In genomic region chr3:84402716-84403115, GRCm38 (mm10) we compare ENCODE assay signal across 21 mouse cellular contexts.
A peak's percentile ranks its signal among the peaks of the same experiment; 100 is the strongest.
DNase-seq lines count a peak whose midpoint lies in the region; ATAC-seq and TF ChIP-seq lines count a peak whose summit lies in the region.
"Had no signal": no experiment of that assay in that cellular context is flagged by ENCODE, and none has a peak within 500 bp of the region (broad histone marks: within the 10 kb centered on the region; RNA-seq: fewer than 3 reads in every experiment).

No protein-coding gene starts in this region.

- ATAC-seq in heart, embryonic 12.5 days (ENCODE audit: insufficient number of reproducible peaks, low FRiP score), result no peak
- peak; percentile 83 for ATAC-seq in midbrain, embryonic 11.5 days (ENCODE audit: low FRiP score)
- no peak for ATAC-seq in midbrain, embryonic 16.5 days
- ATAC-seq in midbrain, embryonic 13.5 days, result peak; percentile 71
- ATAC-seq: CD4-positive, CD25-positive, alpha-beta regulatory T cell, adult 4 months; forebrain, postnatal 0 days; intestine, postnatal 0 days had no signal

- no peaks in the 10 kb centered on the region for H3K79me2 ChIP-seq in heart, adult 2 months (replicated peaks; ENCODE audit: control insufficient read depth, insufficient read depth, low read length)

- TF ChIP-seq CTCF in heart, adult 2 months (IDR thresholded peaks at IDR 0.05), result no peak

- TF ChIP-seq POLR2A in heart, adult 2 months (IDR thresholded peaks at IDR 0.05; ENCODE audit: insufficient read depth, low read depth, low read length), result no peak

- H3K27me3 ChIP-seq in heart, embryonic 12.5 days (replicated peaks), result peaks cover 16% of the 10 kb centered on the region
- H3K27me3 ChIP-seq in heart, adult 2 months (ENCODE audit: control insufficient read depth, insufficient read depth, low read length), result no peaks in the 10 kb centered on the region
- no peaks in the 10 kb centered on the region for H3K27me3 ChIP-seq in midbrain, embryonic 11.5 days (ENCODE audit: control insufficient read depth, insufficient read depth, low read length)
- H3K27me3 ChIP-seq in midbrain, embryonic 16.5 days (ENCODE audit: control insufficient read depth, insufficient read depth, low read depth, low read length), result no peaks in the 10 kb centered on the region
- 0 out of 2 replicates have a peak, but pooled peaks cover 3% of the 10 kb centered on the region for H3K27me3 ChIP-seq in midbrain, embryonic 13.5 days
- peaks cover 14% of the 10 kb centered on the region for H3K27me3 ChIP-seq in embryonic facial prominence, embryonic 10.5 days (replicated peaks; ENCODE audit: low read depth, poor library complexity, severe bottlenecking)
- H3K27me3 ChIP-seq: embryonic facial prominence, embryonic 15.5 days; hindbrain, embryonic 12.5 days had no signal

- no peak overlapping the region for H3K4me3 ChIP-seq in heart, embryonic 12.5 days
- H3K4me3 ChIP-seq in heart, adult 2 months, result no peak overlapping the region
- H3K4me3 ChIP-seq in midbrain, embryonic 11.5 days (ENCODE audit: low read depth, low read length), result no peak overlapping the region
- no peak overlapping the region for H3K4me3 ChIP-seq in midbrain, embryonic 16.5 days (ENCODE audit: low read depth, low read length)
- H3K4me3 ChIP-seq in midbrain, embryonic 13.5 days (replicated peaks), result no peak overlapping the region
- no peak overlapping the region for H3K4me3 ChIP-seq in embryonic facial prominence, embryonic 10.5 days
- H3K4me3 ChIP-seq: embryonic facial prominence, embryonic 15.5 days; hindbrain, embryonic 12.5 days; limb, embryonic 12.5 days; megakaryocyte, embryonic 14.5 days had no signal

- no peak for TF ChIP-seq EP300 in heart, adult 2 months (IDR thresholded peaks at IDR 0.05; ENCODE audit: insufficient read depth, low read depth, low read length)

- no peaks in the 10 kb centered on the region for H3K9me3 ChIP-seq in heart, embryonic 12.5 days (replicated peaks)
- no peaks in the 10 kb centered on the region for H3K9me3 ChIP-seq in midbrain, embryonic 11.5 days (ENCODE audit: control insufficient read depth, low read length)
- H3K9me3 ChIP-seq in midbrain, embryonic 16.5 days (replicated peaks; ENCODE audit: control insufficient read depth, low read length, poor library complexity, severe bottlenecking), result no peaks in the 10 kb centered on the region
- H3K9me3 ChIP-seq in midbrain, embryonic 13.5 days, result no peaks in the 10 kb centered on the region
- no peaks in the 10 kb centered on the region for H3K9me3 ChIP-seq in embryonic facial prominence, embryonic 10.5 days
- H3K9me3 ChIP-seq: embryonic facial prominence, embryonic 15.5 days; hindbrain, embryonic 12.5 days; limb, embryonic 12.5 days had no signal

- 59% methylated on average over 2 of the region's 2 CpGs for WGBS in heart, embryonic 12.5 days
- WGBS in heart, adult 2 months, result 64% methylated on average over 2 of the region's 2 CpGs
- WGBS in midbrain, embryonic 11.5 days, result 16% methylated on average over 2 of the region's 2 CpGs
- WGBS in midbrain, embryonic 16.5 days, result 11% methylated on average over 2 of the region's 2 CpGs
- 1% methylated on average over 2 of the region's 2 CpGs for WGBS in midbrain, embryonic 13.5 days
- WGBS in embryonic facial prominence, embryonic 10.5 days, result 45% methylated on average over 2 of the region's 2 CpGs

- H3K4me2 ChIP-seq in heart, embryonic 12.5 days, result peak overlapping the region; percentile 11; the same call in 1 of the 2 replicates
- no peak overlapping the region for H3K4me2 ChIP-seq in midbrain, embryonic 11.5 days
- no peak overlapping the region for H3K4me2 ChIP-seq in midbrain, embryonic 16.5 days (ENCODE audit: low read length)
- no peak overlapping the region for H3K4me2 ChIP-seq in midbrain, embryonic 13.5 days (replicated peaks)
- H3K4me2 ChIP-seq: embryonic facial prominence, embryonic 15.5 days; hindbrain, embryonic 12.5 days; limb, embryonic 12.5 days had no signal

- H3K4me1 ChIP-seq in heart, embryonic 12.5 days (replicated peaks), result peaks cover 12% of the 10 kb centered on the region
- no peaks in the 10 kb centered on the region; the same call in none of the 2 replicates for H3K4me1 ChIP-seq in heart, adult 2 months (ENCODE audit: control insufficient read depth, insufficient read depth, low read length)
- H3K4me1 ChIP-seq in midbrain, embryonic 11.5 days (ENCODE audit: control insufficient read depth, insufficient read depth, low read length), result peaks cover 4% of the 10 kb centered on the region
- peaks cover 16% of the 10 kb centered on the region for H3K4me1 ChIP-seq in midbrain, embryonic 16.5 days (ENCODE audit: control insufficient read depth, insufficient read depth, low read length)
- peaks cover 12% of the 10 kb centered on the region for H3K4me1 ChIP-seq in midbrain, embryonic 13.5 days (replicated peaks)
- peaks cover 26% of the 10 kb centered on the region; the same call in 1 of the 2 replicates for H3K4me1 ChIP-seq in embryonic facial prominence, embryonic 10.5 days
- H3K4me1 ChIP-seq: megakaryocyte, embryonic 14.5 days had no signal

- no peak overlapping the region for H3K27ac ChIP-seq in heart, embryonic 12.5 days (ENCODE audit: poor library complexity, severe bottlenecking)
- H3K27ac ChIP-seq in heart, adult 2 months, result no peak overlapping the region
- no peak overlapping the region for H3K27ac ChIP-seq in midbrain, embryonic 11.5 days (ENCODE audit: low read depth, low read length)
- H3K27ac ChIP-seq in midbrain, embryonic 16.5 days (ENCODE audit: low read length), result no peak overlapping the region
- no peak overlapping the region for H3K27ac ChIP-seq in midbrain, embryonic 13.5 days
- H3K27ac ChIP-seq in embryonic facial prominence, embryonic 10.5 days (replicated peaks), result no peak overlapping the region
- H3K27ac ChIP-seq: embryonic facial prominence, embryonic 15.5 days; hindbrain, embryonic 12.5 days; limb, embryonic 12.5 days had no signal

- no peaks in the 10 kb centered on the region for H3K36me3 ChIP-seq in heart, embryonic 12.5 days
- no peaks in the 10 kb centered on the region for H3K36me3 ChIP-seq in heart, adult 2 months (ENCODE audit: control insufficient read depth, insufficient read depth, low read length)
- H3K36me3 ChIP-seq in midbrain, embryonic 11.5 days (ENCODE audit: control insufficient read depth, insufficient read depth, low read length), result no peaks in the 10 kb centered on the region
- no peaks in the 10 kb centered on the region for H3K36me3 ChIP-seq in midbrain, embryonic 16.5 days (ENCODE audit: control insufficient read depth, insufficient read depth, low read length)
- H3K36me3 ChIP-seq in midbrain, embryonic 13.5 days, result no peaks in the 10 kb centered on the region
- H3K36me3 ChIP-seq in embryonic facial prominence, embryonic 10.5 days (replicated peaks), result no peaks in the 10 kb centered on the region
- H3K36me3 ChIP-seq: embryonic facial prominence, embryonic 15.5 days; hindbrain, embryonic 12.5 days; limb, embryonic 12.5 days had no signal

- no peak for DNase-seq in heart, adult 2 months
- no peak for DNase-seq in midbrain, embryonic 11.5 days (ENCODE audit: low spot score, missing footprints)
- no peak for DNase-seq in kidney, postnatal 36 days
- no peak for DNase-seq in embryonic facial prominence, embryonic 10.5 days (ENCODE audit: low spot score)
- DNase-seq: adrenal gland, postnatal 14 days; cerebellum, adult 11-12 months; cerebellum, adult 9-11 months; kidney, postnatal 14 days; lung, postnatal 4 days; right cerebral cortex, postnatal 25 days; thymus, postnatal 14 days had no signal

- no peak overlapping the region for H3K9ac ChIP-seq in heart, embryonic 12.5 days
- no peak overlapping the region for H3K9ac ChIP-seq in heart, adult 2 months (ENCODE audit: low read depth, low read length)
- H3K9ac ChIP-seq in midbrain, embryonic 11.5 days (ENCODE audit: low read length), result no peak overlapping the region
- H3K9ac ChIP-seq in midbrain, embryonic 16.5 days (ENCODE audit: low read depth, low read length), result no peak overlapping the region
- no peak overlapping the region for H3K9ac ChIP-seq in midbrain, embryonic 13.5 days (replicated peaks)
- H3K9ac ChIP-seq: embryonic facial prominence, embryonic 15.5 days; forebrain, postnatal 0 days; hindbrain, embryonic 12.5 days; limb, embryonic 12.5 days had no signal

- intact Hi-C loops in heart, adult 2 months (cut with DNase I), result no loop called here

Comparison
In these comparisons a context has a peak if more than half of its experiments do, and no peak if none do; other contexts are left out.
1. ATAC-seq: peak in midbrain, embryonic 11.5 days (single experiment) and midbrain, embryonic 13.5 days (single experiment); none in heart, embryonic 12.5 days (single experiment) and midbrain, embryonic 16.5 days (single experiment).